ENCODE assay signal across 12 mouse cellular contexts in genomic region chr10:8227705-8228374, GRCm38 (mm10).
DNase-seq lines count a peak whose midpoint lies in the region; ATAC-seq lines count a peak whose summit lies in the region.
"Had no signal": no experiment of that assay in that cellular context is flagged by ENCODE, and none has a peak within 500 bp of the region (broad histone marks: within the 10 kb centered on the region; RNA-seq: fewer than 3 reads in every experiment).

No protein-coding gene starts in this region.

- H3K4me3 ChIP-seq in forebrain, embryonic 15.5 days, result no peak overlapping the region
- H3K4me3 ChIP-seq in forebrain, embryonic 11.5 days (ENCODE audit: low read depth, low read length), result no peak overlapping the region
- no peak overlapping the region for H3K4me3 ChIP-seq in lung, embryonic 16.5 days (ENCODE audit: low read length)
- H3K4me3 ChIP-seq in forebrain, embryonic 16.5 days (replicated peaks; ENCODE audit: low read length), result no peak overlapping the region
- H3K4me3 ChIP-seq: erythroblast, embryonic 14.5 days; myocyte had no signal

- no peaks in the 10 kb centered on the region for H3K9me3 ChIP-seq in forebrain, embryonic 15.5 days
- no peaks in the 10 kb centered on the region for H3K9me3 ChIP-seq in forebrain, embryonic 11.5 days (ENCODE audit: control insufficient read depth, low read length)
- no peaks in the 10 kb centered on the region for H3K9me3 ChIP-seq in lung, embryonic 16.5 days (ENCODE audit: control insufficient read depth, low read length)
- H3K9me3 ChIP-seq in forebrain, embryonic 16.5 days (ENCODE audit: control insufficient read depth, low read length), result no peaks in the 10 kb centered on the region

- ATAC-seq in forebrain, embryonic 15.5 days (replicated peaks), result peak; percentile 97
- ATAC-seq in forebrain, embryonic 11.5 days (replicated peaks; ENCODE audit: low FRiP score), result no peak
- ATAC-seq in lung, embryonic 16.5 days (ENCODE audit: low read depth), result peak; percentile 88
- peak; percentile 97 for ATAC-seq in forebrain, embryonic 16.5 days

- H3K27ac ChIP-seq in forebrain, embryonic 15.5 days (replicated peaks), result peak overlapping the region; percentile 49; the same call in 1 of the 2 replicates
- no peak overlapping the region for H3K27ac ChIP-seq in forebrain, embryonic 11.5 days (ENCODE audit: low read depth, low read length)
- no peak overlapping the region for H3K27ac ChIP-seq in lung, embryonic 16.5 days (ENCODE audit: low read length)
- peak overlapping the region; percentile 27; the same call in 1 of the 2 replicates for H3K27ac ChIP-seq in forebrain, embryonic 16.5 days (ENCODE audit: low read length)

- no peak overlapping the region for H3K9ac ChIP-seq in forebrain, embryonic 15.5 days (replicated peaks)
- H3K9ac ChIP-seq in forebrain, embryonic 11.5 days (ENCODE audit: low read length), result no peak overlapping the region
- no peak overlapping the region for H3K9ac ChIP-seq in lung, embryonic 16.5 days (ENCODE audit: low read length)
- no peak overlapping the region for H3K9ac ChIP-seq in forebrain, embryonic 16.5 days (replicated peaks; ENCODE audit: low read depth, low read length)

- WGBS in forebrain, embryonic 15.5 days, result 39% methylated on average over 5 of the region's 5 CpGs
- 71% methylated on average over 5 of the region's 5 CpGs for WGBS in forebrain, embryonic 11.5 days
- whole genome bisulfite sequencing in lung, embryonic 16.5 days, result 43% methylated on average over 5 of the region's 5 CpGs
- 39% methylated on average over 5 of the region's 5 CpGs for WGBS in forebrain, embryonic 16.5 days

- DNase-seq in forebrain, embryonic 11.5 days (ENCODE audit: low spot score), result no peak
- no peak for DNase-seq in lung, postnatal 25 days (ENCODE audit: low spot score)
- DNase-seq in right cerebral cortex, postnatal 10 days (ENCODE audit: low spot score in 2 of 2), result peak; percentile 50 to 72
- no peak for DNase-seq in gastrocnemius, adult 8-10 months (ENCODE audit: low spot score in 2 of 2)
- no peak for DNase-seq in urinary bladder, postnatal 14 days (ENCODE audit: low spot score)
- DNase-seq: heart, postnatal 14 days had no signal

- peaks cover 6% of the 10 kb centered on the region for H3K4me1 ChIP-seq in forebrain, embryonic 15.5 days
- H3K4me1 ChIP-seq in forebrain, embryonic 11.5 days (replicated peaks; ENCODE audit: control insufficient read depth, insufficient read depth, low read length), result no peaks in the 10 kb centered on the region
- H3K4me1 ChIP-seq in lung, embryonic 16.5 days (replicated peaks; ENCODE audit: control insufficient read depth, insufficient read depth, low read length), result peaks cover 9% of the 10 kb centered on the region
- peaks cover 7% of the 10 kb centered on the region; the same call in 1 of the 2 replicates for H3K4me1 ChIP-seq in forebrain, embryonic 16.5 days (replicated peaks; ENCODE audit: control insufficient read depth, insufficient read depth, low read length)

- no peaks in the 10 kb centered on the region for H3K36me3 ChIP-seq in forebrain, embryonic 15.5 days
- no peaks in the 10 kb centered on the region for H3K36me3 ChIP-seq in forebrain, embryonic 11.5 days (ENCODE audit: control insufficient read depth, insufficient read depth, low read length)
- H3K36me3 ChIP-seq in lung, embryonic 16.5 days (ENCODE audit: control insufficient read depth, insufficient read depth, low read length), result no peaks in the 10 kb centered on the region
- H3K36me3 ChIP-seq in forebrain, embryonic 16.5 days (ENCODE audit: control insufficient read depth, insufficient read depth), result no peaks in the 10 kb centered on the region

- no peak overlapping the region for H3K4me2 ChIP-seq in forebrain, embryonic 15.5 days (replicated peaks)
- no peak overlapping the region for H3K4me2 ChIP-seq in forebrain, embryonic 11.5 days (ENCODE audit: low read depth, low read length, severe bottlenecking)
- H3K4me2 ChIP-seq in lung, embryonic 16.5 days (ENCODE audit: low read depth, low read length), result no peak overlapping the region
- H3K4me2 ChIP-seq in forebrain, embryonic 16.5 days (ENCODE audit: low read length), result no peak overlapping the region
- H3K4me2 ChIP-seq: liver, embryonic 11.5 days had no signal

- no peaks in the 10 kb centered on the region for H3K27me3 ChIP-seq in forebrain, embryonic 15.5 days
- no peaks in the 10 kb centered on the region for H3K27me3 ChIP-seq in forebrain, embryonic 11.5 days (ENCODE audit: control insufficient read depth, insufficient read depth, low read length)
- no peaks in the 10 kb centered on the region for H3K27me3 ChIP-seq in lung, embryonic 16.5 days (ENCODE audit: control insufficient read depth, insufficient read depth, low read depth, low read length)
- no peaks in the 10 kb centered on the region for H3K27me3 ChIP-seq in forebrain, embryonic 16.5 days (replicated peaks; ENCODE audit: control insufficient read depth, insufficient read depth, low read length)

Comparison
In these comparisons a context has a peak if more than half of its experiments do, and no peak if none do; other contexts are left out.
1. H3K27ac ChIP-seq: peak in forebrain, embryonic 15.5 days (single experiment) and forebrain, embryonic 16.5 days (single experiment); none in forebrain, embryonic 11.5 days (single experiment) and lung, embryonic 16.5 days (single experiment).
2. DNase-seq: peak in right cerebral cortex, postnatal 10 days (2 of 2); none in forebrain, embryonic 11.5 days (single experiment), lung, postnatal 25 days (single experiment), gastrocnemius, adult 8-10 months (0 of 2) and urinary bladder, postnatal 14 days (single experiment).